In genomic region chr17:12309059-12309458, GRCm38 (mm10) we compare ENCODE assay signal across 29 mouse cellular contexts. TPM values are rescaled to one million over a fixed set of nuclear protein-coding genes. Genes with fewer than 3 reads are reported as not detected.
DNase-seq lines count a peak whose midpoint lies in the region; ATAC-seq and TF ChIP-seq lines count a peak whose summit lies in the region.
"Had no signal": no experiment of that assay in that cellular context is flagged by ENCODE, and none has a peak within 500 bp of the region (broad histone marks: within the 10 kb centered on the region; RNA-seq: fewer than 3 reads in every experiment).

No protein-coding gene starts in this region.

- H3K4me2 ChIP-seq in midbrain, embryonic 15.5 days: no peak overlapping the region
- no peak overlapping the region for H3K4me2 ChIP-seq in midbrain, embryonic 13.5 days (replicated peaks)
- H3K4me2 ChIP-seq in liver, embryonic 13.5 days: 0 out of 2 replicates have a peak overlapping the region, but pooled peaks have one; percentile 6
- H3K4me2 ChIP-seq in liver, postnatal 0 days (ENCODE audit: low read depth, low read length): 0 out of 2 replicates have a peak overlapping the region, but pooled peaks have one; percentile 6
- H3K4me2 ChIP-seq: hindbrain, embryonic 12.5 days; intestine, embryonic 15.5 days; limb, embryonic 15.5 days; neural tube, embryonic 12.5 days had no signal

- no peak for TF ChIP-seq CTCF in kidney, adult 2 months (conservative IDR thresholded peaks at IDR 0.05; ENCODE audit: insufficient read depth, insufficient read length, low read depth, low read length)
- no peak for TF ChIP-seq CTCF in liver, postnatal 0 days (IDR thresholded peaks at IDR 0.05; ENCODE audit: low read depth)

- H3K27me3 ChIP-seq in kidney, adult 2 months (replicated peaks; ENCODE audit: control insufficient read depth, insufficient read depth, low read length): no peaks in the 10 kb centered on the region
- H3K27me3 ChIP-seq in midbrain, embryonic 15.5 days (replicated peaks): no peaks in the 10 kb centered on the region
- H3K27me3 ChIP-seq in midbrain, embryonic 13.5 days: no peaks in the 10 kb centered on the region
- no peaks in the 10 kb centered on the region for H3K27me3 ChIP-seq in liver, embryonic 13.5 days
- H3K27me3 ChIP-seq in liver, postnatal 0 days (ENCODE audit: insufficient read depth, low read length): no peaks in the 10 kb centered on the region
- H3K27me3 ChIP-seq: hindbrain, embryonic 12.5 days; intestine, embryonic 15.5 days; limb, embryonic 15.5 days; neural tube, embryonic 12.5 days had no signal

- no peak for TF ChIP-seq EP300 in liver, postnatal 0 days (IDR thresholded peaks at IDR 0.05; ENCODE audit: low read depth)

- DNase-seq in kidney, adult 2 months: no peak
- DNase-seq in kidney, postnatal 14 days: no peak
- no peak for DNase-seq in liver, embryonic 13.5 days
- DNase-seq in liver, postnatal 0 days: no peak
- DNase-seq in frontal cortex, postnatal 25 days (ENCODE audit: low spot score in 2 of 2): no peak
- DNase-seq in layer of hippocampus, adult 18-20 months (ENCODE audit: low spot score in 2 of 2): no peak
- DNase-seq: adrenal gland, adult 2 months; B cell, adult 2 months; cerebellum, adult 2 months; cerebellum, postnatal 14 days; forebrain, postnatal 0 days; gastrocnemius, postnatal 10 days; heart, postnatal 36 days; kidney, adult 8-10 months; layer of hippocampus, postnatal 36 days; left cerebral cortex, postnatal 4 days; lung, postnatal 36 days; thymus, adult 2 months; thymus, postnatal 36 days had no signal

- no peak overlapping the region for H3K9ac ChIP-seq in midbrain, embryonic 15.5 days
- no peak overlapping the region for H3K9ac ChIP-seq in midbrain, embryonic 13.5 days (replicated peaks)
- H3K9ac ChIP-seq in liver, embryonic 13.5 days: no peak overlapping the region; the same call in 1 of the 2 replicates
- H3K9ac ChIP-seq in liver, postnatal 0 days (replicated peaks): 0 out of 2 replicates have a peak overlapping the region, but pooled peaks have one; percentile 26
- H3K9ac ChIP-seq: forebrain, postnatal 0 days; hindbrain, embryonic 12.5 days; intestine, embryonic 15.5 days; limb, embryonic 15.5 days; neural tube, embryonic 12.5 days had no signal

- ATAC-seq in midbrain, embryonic 15.5 days (replicated peaks): 0 out of 2 replicates have a peak, but pooled peaks have one; percentile 17
- ATAC-seq in midbrain, embryonic 13.5 days: no peak
- ATAC-seq in liver, embryonic 13.5 days (ENCODE audit: low read depth): 0 out of 2 replicates have a peak, but pooled peaks have one; percentile 25
- ATAC-seq in liver, postnatal 0 days: no peak
- ATAC-seq: activated CD4-positive, CD25-positive, alpha-beta regulatory T cell, adult 4 months; forebrain, postnatal 0 days; hindbrain, postnatal 0 days; intestine, embryonic 15.5 days had no signal

- TF ChIP-seq POLR2A in kidney, adult 2 months (IDR thresholded peaks at IDR 0.05; ENCODE audit: low read depth, low read length): no peak

- 72% methylated on average over 8 of the region's 8 CpGs for WGBS in kidney, adult 2 months
- WGBS in midbrain, embryonic 15.5 days: 83% methylated on average over 8 of the region's 8 CpGs
- WGBS in midbrain, embryonic 13.5 days: 79% methylated on average over 8 of the region's 8 CpGs
- WGBS in liver, embryonic 13.5 days (ENCODE audit: insufficient replicate concordance): 75% methylated on average over 8 of the region's 8 CpGs
- WGBS in liver, postnatal 0 days (ENCODE audit: insufficient replicate concordance): 71% methylated on average over 8 of the region's 8 CpGs

- H3K4me1 ChIP-seq in kidney, adult 2 months (ENCODE audit: control insufficient read depth, insufficient read depth, low read length): peaks cover 12% of the 10 kb centered on the region
- peaks cover under 1% of the 10 kb centered on the region for H3K4me1 ChIP-seq in midbrain, embryonic 15.5 days
- H3K4me1 ChIP-seq in midbrain, embryonic 13.5 days (replicated peaks): peaks cover 7% of the 10 kb centered on the region
- H3K4me1 ChIP-seq in liver, embryonic 13.5 days (replicated peaks): peaks cover 31% of the 10 kb centered on the region
- H3K4me1 ChIP-seq in liver, postnatal 0 days (ENCODE audit: insufficient read depth): peaks cover 16% of the 10 kb centered on the region
- H3K4me1 ChIP-seq: neural tube, embryonic 12.5 days had no signal

- H3K9me3 ChIP-seq in midbrain, embryonic 15.5 days: no peaks in the 10 kb centered on the region
- H3K9me3 ChIP-seq in midbrain, embryonic 13.5 days: no peaks in the 10 kb centered on the region
- H3K9me3 ChIP-seq in liver, embryonic 13.5 days (replicated peaks): no peaks in the 10 kb centered on the region
- H3K9me3 ChIP-seq in liver, postnatal 0 days (ENCODE audit: low read length): no peaks in the 10 kb centered on the region
- H3K9me3 ChIP-seq: heart, embryonic 10.5 days; hindbrain, embryonic 12.5 days; intestine, embryonic 15.5 days; limb, embryonic 15.5 days; neural tube, embryonic 12.5 days had no signal

- no peak overlapping the region for H3K4me3 ChIP-seq in kidney, adult 2 months (ENCODE audit: insufficient read depth, low read depth, low read length)
- no peak overlapping the region for H3K4me3 ChIP-seq in midbrain, embryonic 15.5 days
- no peak overlapping the region for H3K4me3 ChIP-seq in midbrain, embryonic 13.5 days (replicated peaks)
- H3K4me3 ChIP-seq in liver, embryonic 13.5 days (replicated peaks): no peak overlapping the region
- H3K4me3 ChIP-seq in liver, postnatal 0 days (ENCODE audit: low read depth, low read length): no peak overlapping the region
- H3K4me3 ChIP-seq: heart, embryonic 10.5 days; hindbrain, embryonic 12.5 days; intestine, embryonic 15.5 days; limb, embryonic 15.5 days; myocyte; neural tube, embryonic 12.5 days had no signal

- no peaks in the 10 kb centered on the region for H3K36me3 ChIP-seq in kidney, adult 2 months (ENCODE audit: control insufficient read depth, insufficient read depth, low read length)
- no peaks in the 10 kb centered on the region for H3K36me3 ChIP-seq in midbrain, embryonic 15.5 days (replicated peaks)
- no peaks in the 10 kb centered on the region for H3K36me3 ChIP-seq in midbrain, embryonic 13.5 days
- no peaks in the 10 kb centered on the region for H3K36me3 ChIP-seq in liver, embryonic 13.5 days
- no peaks in the 10 kb centered on the region for H3K36me3 ChIP-seq in liver, postnatal 0 days (replicated peaks; ENCODE audit: insufficient read depth, low read length)
- H3K36me3 ChIP-seq: heart, embryonic 10.5 days; hindbrain, embryonic 12.5 days; intestine, embryonic 15.5 days; limb, embryonic 15.5 days; neural tube, embryonic 12.5 days had no signal

- H3K27ac ChIP-seq in kidney, adult 2 months (ENCODE audit: insufficient read depth, low read depth, low read length): 0 out of 2 replicates have a peak overlapping the region, but pooled peaks have one; percentile 1
- no peak overlapping the region for H3K27ac ChIP-seq in midbrain, embryonic 15.5 days
- no peak overlapping the region for H3K27ac ChIP-seq in midbrain, embryonic 13.5 days
- peak overlapping the region; percentile 29 for H3K27ac ChIP-seq in liver, embryonic 13.5 days
- peak overlapping the region; percentile 60 for H3K27ac ChIP-seq in liver, postnatal 0 days (ENCODE audit: low read depth)
- H3K27ac ChIP-seq: heart, embryonic 10.5 days; hindbrain, embryonic 12.5 days; hindbrain, postnatal 0 days; intestine, embryonic 15.5 days; limb, embryonic 15.5 days; neural tube, embryonic 12.5 days had no signal

RNA-seq across cellular contexts. Expression of gene Map3k4, which starts 9.5 kb away (rescaled TPM):
- polyA plus RNA-seq in kidney, adult 2 months (2012; rRNA removed): 17.6 and 26.2 TPM in 2 replicates
- polyA plus RNA-seq in midbrain, embryonic 15.5 days (2015; fragmentation: Nextera tagmentation; extraction: Ambion mirVana): 38.8 and 50.8 TPM in 2 replicates
- polyA plus RNA-seq in midbrain, embryonic 13.5 days (2015; fragmentation: Nextera tagmentation; extraction: Ambion mirVana): 43.8 and 48.5 TPM in 2 replicates
- 13.6 and 16.6 TPM in 2 replicates for polyA plus RNA-seq in liver, embryonic 13.5 days (2015; fragmentation: Nextera tagmentation; extraction: Ambion mirVana)
- 9.8 and 13.0 TPM in 2 replicates for polyA plus RNA-seq in liver, postnatal 0 days (2015; fragmentation: Nextera tagmentation; extraction: Ambion mirVana)
- 10 to 100 TPM; 64.3 to 65.9 TPM for total RNA-seq in layer of hippocampus, adult 18-20 months (2021)

Comparison
In these comparisons a context has a peak if more than half of its experiments do, and no peak if none do; other contexts are left out.
1. ATAC-seq: peak in midbrain, embryonic 15.5 days (single experiment) and liver, embryonic 13.5 days (single experiment); none in midbrain, embryonic 13.5 days (single experiment) and liver, postnatal 0 days (single experiment).
2. H3K27ac ChIP-seq: peak in kidney, adult 2 months (single experiment), liver, embryonic 13.5 days (single experiment) and liver, postnatal 0 days (single experiment); none in midbrain, embryonic 15.5 days (single experiment) and midbrain, embryonic 13.5 days (single experiment).
3. H3K4me2 ChIP-seq: peak in liver, embryonic 13.5 days (single experiment) and liver, postnatal 0 days (single experiment); none in midbrain, embryonic 15.5 days (single experiment) and midbrain, embryonic 13.5 days (single experiment).